Mouse (Mus musculus) lung, embryonic 14.5 days (tissue): Measurements from ENCODE around the gene Fgfr2. TPM values are rescaled to one million over a fixed set of nuclear protein-coding genes. Genes with fewer than 3 reads are reported as not detected.

Source experiments
- ATAC-seq: fragments of 200-750 bp; cut with Nextera tagmentation; 2 replicates; pipeline ENCODE4 v1.8.0; 2017; ENCODE audit warnings: mild to moderate bottlenecking, moderate TSS enrichment, moderate library complexity; ENCODE audit not compliant: insufficient read depth
- DNase-seq: peaks from one replicate; pipeline ENCODE4 v3.0.0-alpha.2; 2015
- H3K27ac ChIP-seq: fragments of 300-500 bp; sonication (generic); 2 replicates; pipeline ENCODE4 v1.5.1; 2014; ENCODE audit warnings: low read depth, mild to moderate bottlenecking, moderate library complexity
- H3K27me3 ChIP-seq: fragments of 300-500 bp; sonication (generic); 2 replicates; pipeline ENCODE4 v1.6.1; 2014; ENCODE audit warnings: low read length, control low read depth; ENCODE audit not compliant: insufficient read depth
- H3K36me3 ChIP-seq: fragments of 300-500 bp; sonication (generic); 2 replicates; pipeline ENCODE4 v1.6.1; 2014; ENCODE audit warnings: control low read depth; ENCODE audit not compliant: insufficient read depth
- H3K4me1 ChIP-seq: fragments of 300-500 bp; sonication (generic); 2 replicates; pipeline ENCODE4 v1.6.1; 2014; ENCODE audit warnings: antibody characterized with exemption, control low read depth; ENCODE audit not compliant: insufficient read depth
- H3K4me2 ChIP-seq: fragments of 300-500 bp; sonication (generic); 2 replicates; pipeline ENCODE4 v1.6.1; 2014; ENCODE audit warnings: mild to moderate bottlenecking
- H3K4me3 ChIP-seq: fragments of 300-500 bp; sonication (generic); 2 replicates; pipeline ENCODE4 v1.5.1; 2014; ENCODE audit warnings: low read depth, low read length
- H3K9ac ChIP-seq: fragments of 300-500 bp; sonication (generic); 2 replicates; pipeline ENCODE4 v1.6.1; 2014
- H3K9me3 ChIP-seq: fragments of 300-500 bp; sonication (generic); 2 replicates; pipeline ENCODE4 v1.6.1; 2016; ENCODE audit warnings: low read depth, low read length, control low read depth
- CTCF ChIP-seq: IDR thresholded peaks from 2 replicates; pipeline ENCODE4 v1.5.1; 2016; ENCODE audit warnings: antibody characterized with exemption, low read depth
- WGBS: fragments of 180-500 bp; shearing (Covaris S2); extraction: QIAGEN DNeasy Blood & Tissue Kit; methylation state at CpG from one replicate; pipeline ENCODE4 v1.1.7; 2014; 5-methylcytosine and 5-hydroxymethylcytosine counted together
- polyA plus RNA-seq: library from polyadenylated mRNA; unstranded; fragments of >200 nt; fragmentation: Nextera tagmentation; extraction: Ambion mirVana; gene quantifications from 2 replicates; pipeline ENCODE4 v1.2.1, GENCODE M21; 2014

Fgfr2 gene
- polyA plus RNA-seq, 1 experiment from 2014 or later = 179 TPM

DNA sequence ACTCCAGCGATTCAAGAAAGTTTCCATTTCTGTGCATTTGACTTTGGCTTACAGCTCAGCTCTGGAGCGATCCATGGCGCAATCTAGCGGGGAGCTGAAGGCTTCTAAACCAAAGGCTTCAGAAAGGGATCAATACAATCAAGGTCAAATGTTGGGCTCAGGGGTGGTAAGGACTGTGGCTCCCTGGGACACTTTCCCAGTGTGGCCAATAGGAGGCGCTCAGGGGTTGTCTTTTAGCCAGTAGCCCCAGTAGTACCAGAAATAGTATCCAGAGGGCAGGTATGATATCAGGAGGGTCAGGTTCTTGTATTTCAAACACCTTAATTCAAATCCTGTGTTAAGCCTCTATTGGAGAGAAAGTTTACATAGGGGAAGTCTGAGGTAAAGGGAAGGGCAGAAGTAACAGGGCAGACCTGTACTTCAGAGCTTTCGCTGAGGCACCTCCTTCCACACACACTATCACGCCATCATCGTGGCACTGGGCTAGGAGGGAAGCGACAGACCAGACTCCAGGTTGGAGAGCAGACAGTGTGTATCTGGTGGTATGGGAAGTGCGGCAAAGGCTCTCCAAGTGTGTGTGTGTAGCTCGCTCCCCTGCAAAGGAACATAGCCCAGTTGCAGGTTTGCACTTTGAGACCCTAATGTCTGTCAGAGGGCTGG, 2349.8 kb downstream of the Fgfr2 start:
- ATAC-seq (0 out of 2 replicates have a peak, but pooled peaks have one; percentile 40), DNase-seq (peak; percentile 58)
- no peak overlapping the region for H3K9ac ChIP-seq
- H3K27ac ChIP-seq = no peak overlapping the region
- H3K4me1 ChIP-seq = no peaks in the 10 kb centered on the region
- no peaks in the 10 kb centered on the region for H3K27me3 ChIP-seq
- H3K36me3 ChIP-seq = no peaks in the 10 kb centered on the region
- H3K4me2 ChIP-seq = no peak overlapping the region
- TF ChIP-seq CTCF = peak; percentile 77
- no peak overlapping the region for H3K4me3 ChIP-seq
- no peaks in the 10 kb centered on the region for H3K9me3 ChIP-seq
- WGBS = 46% methylated on average over 11 of the region's 11 CpGs

- DNase-seq (peak; percentile 90), ATAC-seq (no peak)
- Histone ChIP-seq H3K9ac (no peak overlapping the region), H3K27me3 (no peaks in the 10 kb centered on the region), H3K9me3 (no peaks in the 10 kb centered on the region), H3K4me1 (no peaks in the 10 kb centered on the region; the same call in 1 of the 2 replicates), H3K36me3 (no peaks in the 10 kb centered on the region), H3K27ac (no peak overlapping the region), H3K4me2 (no peak overlapping the region), H3K4me3 (no peak overlapping the region)
- TF ChIP-seq CTCF = peak; percentile 84
- 24% methylated on average over 3 of the region's 3 CpGs for WGBS
Observed at GRCm38 (mm10) chr7:130770707-130771106, 2352.4 kb downstream of the Fgfr2 start.

GRCm38 (mm10) chr7:130768151-130768550, 2355.0 kb downstream of the Fgfr2 start:
- TF ChIP-seq CTCF = no peak
- Histone ChIP-seq H3K27me3 (no peaks in the 10 kb centered on the region), H3K4me1 (no peaks in the 10 kb centered on the region; the same call in 1 of the 2 replicates), H3K27ac (no peak overlapping the region), H3K4me3 (no peak overlapping the region), H3K4me2 (no peak overlapping the region), H3K9me3 (no peaks in the 10 kb centered on the region), H3K9ac (no peak overlapping the region), H3K36me3 (0 out of 2 replicates have a peak, but pooled peaks cover 4% of the 10 kb centered on the region)
- 90% methylated on average over 4 of the region's 4 CpGs for WGBS
- no peak for DNase-seq
- no peak for ATAC-seq

DNA sequence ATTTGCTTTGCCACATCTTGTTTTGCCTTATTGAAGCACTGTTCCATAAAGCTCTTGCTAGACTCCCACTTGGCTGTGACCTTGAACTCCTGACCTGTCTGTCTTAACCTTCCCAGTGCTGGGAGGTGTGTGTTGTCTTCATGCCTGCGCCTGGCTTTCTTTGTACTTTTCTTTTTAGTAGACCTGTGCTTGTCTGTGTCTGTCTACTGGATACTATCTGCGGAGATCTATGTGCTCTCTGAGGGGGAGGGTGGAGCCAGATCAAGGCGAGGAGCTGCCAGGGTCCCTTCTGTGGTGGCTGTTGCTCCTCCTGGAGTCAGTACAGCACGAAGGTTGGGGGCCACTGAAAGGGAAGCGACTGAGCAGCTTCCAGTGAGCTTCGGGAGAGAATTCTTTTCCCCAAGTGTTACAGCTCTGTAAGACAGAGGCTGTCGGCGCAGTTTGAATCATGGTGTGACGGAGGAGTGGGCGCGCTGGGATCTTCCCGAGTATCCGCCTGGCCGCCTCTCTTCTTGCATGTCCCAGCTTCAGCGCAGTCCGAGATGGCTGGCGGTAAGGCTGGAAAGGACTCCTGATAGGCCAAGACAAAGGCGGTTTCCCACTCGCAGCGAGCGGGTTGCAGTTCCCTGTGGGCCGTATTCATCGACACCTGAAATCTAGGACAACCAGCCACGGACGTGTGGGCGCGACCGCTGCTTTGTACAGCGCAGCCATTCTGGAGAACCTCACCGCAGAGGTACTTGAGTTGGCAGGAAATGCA, 2356.6 kb downstream of the Fgfr2 start:
- Histone ChIP-seq H3K4me2 (peak overlapping the region; percentile 25; the same call in 1 of the 2 replicates), H3K27ac (no peak overlapping the region), H3K9me3 (no peaks in the 10 kb centered on the region), H3K4me3 (no peak overlapping the region), H3K36me3 (0 out of 2 replicates have a peak, but pooled peaks cover 4% of the 10 kb centered on the region), H3K9ac (no peak overlapping the region), H3K4me1 (no peaks in the 10 kb centered on the region; the same call in 1 of the 2 replicates), H3K27me3 (no peaks in the 10 kb centered on the region)
- no peak for TF ChIP-seq CTCF
- no peak for ATAC-seq
- DNase-seq = no peak
- 66% methylated on average over 30 of the region's 30 CpGs for WGBS

- H3K27ac ChIP-seq = no peak overlapping the region
- DNase-seq (no peak), ATAC-seq (no peak)
- H3K9me3 ChIP-seq = no peaks in the 10 kb centered on the region
- TF ChIP-seq CTCF = no peak
- H3K36me3 ChIP-seq = peaks cover 18% of the 10 kb centered on the region
- no peaks in the 10 kb centered on the region; the same call in 1 of the 2 replicates for H3K4me1 ChIP-seq
- no peak overlapping the region for H3K9ac ChIP-seq
- no peak overlapping the region for H3K4me3 ChIP-seq
- no peak overlapping the region for H3K4me2 ChIP-seq
- 94% methylated on average over 17 of the region's 17 CpGs for WGBS
- H3K27me3 ChIP-seq = no peaks in the 10 kb centered on the region
Observed at GRCm38 (mm10) chr7:130764160-130764559, 2359.0 kb downstream of the Fgfr2 start.

DNA sequence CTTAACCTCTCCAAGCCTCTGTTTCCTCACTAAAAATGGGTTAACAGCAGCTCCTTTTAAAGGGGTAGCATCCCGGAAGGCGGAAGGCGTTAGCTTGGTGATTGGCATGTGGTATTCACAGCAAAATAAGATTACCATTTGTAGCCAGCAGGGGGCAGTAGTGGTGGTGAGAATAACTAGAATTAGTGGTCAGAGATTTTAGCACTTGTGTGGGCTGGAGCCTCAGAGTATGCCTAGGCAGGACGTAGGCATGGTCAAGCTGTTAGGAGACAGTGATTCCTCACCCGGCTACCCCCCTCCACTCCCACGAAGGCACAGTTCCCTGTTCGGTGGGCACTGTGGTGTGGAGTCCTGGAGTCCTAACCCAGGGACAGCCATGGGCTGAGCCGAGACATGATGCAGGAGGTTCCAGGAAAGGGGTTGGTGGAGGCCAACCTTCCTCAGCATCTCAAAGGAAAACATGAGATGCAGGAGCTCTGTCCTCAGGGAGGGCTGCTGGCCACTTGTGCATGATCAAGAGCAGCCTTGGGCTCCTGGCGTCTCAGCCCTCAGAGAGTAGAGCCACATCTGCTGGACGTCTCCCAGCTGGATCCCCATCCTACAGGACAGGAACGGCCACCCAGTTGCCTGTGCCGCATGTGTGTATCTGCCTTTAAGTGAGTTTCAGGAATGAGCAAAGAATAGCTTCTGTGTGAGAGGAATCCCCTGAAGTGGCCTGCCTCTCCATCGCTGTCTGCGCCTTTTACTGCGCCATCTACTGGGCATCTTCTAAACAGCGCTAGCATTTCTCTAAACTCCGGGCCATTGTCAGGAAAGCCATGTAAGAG, 2360.9 kb downstream of the Fgfr2 start:
- TF ChIP-seq CTCF = peak; percentile 83
- H3K4me2 ChIP-seq = no peak overlapping the region
- ATAC-seq (peak; percentile 70), DNase-seq (peak; percentile 93)
- no peak overlapping the region for H3K4me3 ChIP-seq
- WGBS = 29% methylated on average over 17 of the region's 17 CpGs
- peaks cover 19% of the 10 kb centered on the region for H3K36me3 ChIP-seq
- no peak overlapping the region for H3K9ac ChIP-seq
- no peaks in the 10 kb centered on the region for H3K27me3 ChIP-seq
- H3K4me1 ChIP-seq = no peaks in the 10 kb centered on the region; the same call in 1 of the 2 replicates
- no peak overlapping the region for H3K27ac ChIP-seq
- no peaks in the 10 kb centered on the region for H3K9me3 ChIP-seq
